Mouse (Mus musculus) liver, embryonic 16.5 days (tissue): ENCODE measurements around the gene Tapt1. TPM values are rescaled to one million over a fixed set of nuclear protein-coding genes. Genes with fewer than 3 reads are reported as not detected.
"Not testable (repeated sequence)": the region's sequence is repeated elsewhere in the genome, so short reads cannot be mapped to it uniquely, and the experiment has no call there.

Experiments used
- ATAC-seq: fragments of 200-750 bp; cut with Nextera tagmentation; 2 replicates; pipeline ENCODE4 v1.8.0; 2017; ENCODE audit warnings: low read depth, mild to moderate bottlenecking, moderate number of reproducible peaks, moderate library complexity
- H3K27ac ChIP-seq: fragments of 300-500 bp; sonication (generic); 2 replicates; pipeline ENCODE4 v1.5.1; 2014; ENCODE audit warnings: mild to moderate bottlenecking, low read length
- H3K27me3 ChIP-seq: fragments of 300-500 bp; sonication (generic); 2 replicates; pipeline ENCODE4 v1.6.1; 2014; ENCODE audit warnings: low read depth, low read length, mixed read lengths; ENCODE audit not compliant: control insufficient read depth, insufficient read depth
- H3K36me3 ChIP-seq: fragments of 300-500 bp; sonication (generic); 2 replicates; pipeline ENCODE4 v1.6.1; 2014; ENCODE audit warnings: mild to moderate bottlenecking; ENCODE audit not compliant: control insufficient read depth, insufficient read depth
- H3K4me1 ChIP-seq: fragments of 300-500 bp; sonication (generic); 2 replicates; pipeline ENCODE4 v1.6.1; 2014; ENCODE audit warnings: low read depth, low read length, mixed read lengths; ENCODE audit not compliant: control insufficient read depth
- H3K4me2 ChIP-seq: fragments of 300-500 bp; sonication (generic); 2 replicates; pipeline ENCODE4 v1.6.1; 2014; ENCODE audit warnings: low read depth, low read length, mixed read lengths
- H3K4me3 ChIP-seq: fragments of 300-500 bp; sonication (generic); 2 replicates; pipeline ENCODE4 v1.5.1; 2014; ENCODE audit warnings: low read depth, mild to moderate bottlenecking, low read length
- H3K9ac ChIP-seq: fragments of 300-500 bp; sonication (generic); 2 replicates; pipeline ENCODE4 v1.6.1; 2014; ENCODE audit warnings: low read depth, low read length
- H3K9me3 ChIP-seq: fragments of 300-500 bp; sonication (generic); replicated peaks from 2 replicates; pipeline ENCODE4 v1.6.1; 2016; ENCODE audit warnings: low read length; ENCODE audit not compliant: control insufficient read depth
- WGBS: fragments of 180-500 bp; shearing (Covaris S2); extraction: QIAGEN DNeasy Blood & Tissue Kit; methylation state at CpG from one replicate; pipeline ENCODE4 v1.1.7; 2014; ENCODE audit not compliant: insufficient replicate concordance; 5-methylcytosine and 5-hydroxymethylcytosine counted together
- polyA plus RNA-seq: library from polyadenylated mRNA; unstranded; fragments of >200 nt; fragmentation: Nextera tagmentation; extraction: Ambion mirVana; gene quantifications from 2 replicates; pipeline ENCODE4 v1.2.1, GENCODE M21; 2015

Gene Tapt1
- polyA plus RNA-seq, result 30.8 and 32.3 TPM in 2 replicates

- Histone ChIP-seq H3K27ac (peak within 1 kb of the TSS; percentile 85), H3K9me3 (no peaks in the 10 kb centered on the region), H3K36me3 (no peaks in the 10 kb centered on the region), H3K4me1 (peaks cover 31% of the 10 kb centered on the region), H3K4me2 (peak within 1 kb of the TSS; percentile 85), H3K27me3 (no peaks in the 10 kb centered on the region), H3K9ac (peak within 1 kb of the TSS; percentile 98), H3K4me3 (peak within 1 kb of the TSS; percentile 96)
- ATAC-seq, result peak; percentile 93
- under 1% methylated on average over 84 of the region's 121 CpGs for WGBS
These were observed at the start of gene Tapt1 for GRCm38 (mm10) chr5:44226521-44227461. TSS of gene Tapt1 (minus strand) at chr5:44226626.

- WGBS, result 54% methylated on average over 4 of the region's 4 CpGs
- no peak for ATAC-seq
- H3K27me3 ChIP-seq, result no peaks in the 10 kb centered on the region
These were observed 45.1 kb upstream of the Tapt1 start for GRCm38 (mm10) chr5:44271564-44271963.

GRCm38 (mm10) chr5:44268524-44268923 is 42.1 kb upstream of the Tapt1 start:
- H3K27ac ChIP-seq, H3K36me3 ChIP-seq, H3K4me3 ChIP-seq, H3K9me3 ChIP-seq, H3K27me3 ChIP-seq, H3K4me1 ChIP-seq, H3K4me2 ChIP-seq, ATAC-seq, H3K9ac ChIP-seq: not testable (repeated sequence)
- WGBS, result 40% methylated on average over 2 of the region's 3 CpGs

More at GRCm38 (mm10) chr5:44271564-44271963, 45.1 kb upstream of the Tapt1 start:
- Histone ChIP-seq H3K27ac (no peak overlapping the region), H3K9ac (no peak overlapping the region), H3K36me3 (no peaks in the 10 kb centered on the region), H3K9me3 (no peaks in the 10 kb centered on the region), H3K4me2 (no peak overlapping the region), H3K4me3 (no peak overlapping the region), H3K4me1 (no peaks in the 10 kb centered on the region)

- H3K9me3 ChIP-seq, result no peaks in the 10 kb centered on the region
- no peak overlapping the region for H3K4me3 ChIP-seq
- no peak overlapping the region for H3K27ac ChIP-seq
- WGBS, result 69% methylated on average over 4 of the region's 5 CpGs
- no peaks in the 10 kb centered on the region; the same call in 1 of the 2 replicates for H3K4me1 ChIP-seq
- H3K36me3 ChIP-seq, result no peaks in the 10 kb centered on the region
- H3K9ac ChIP-seq, result no peak overlapping the region
- H3K27me3 ChIP-seq, result no peaks in the 10 kb centered on the region
- H3K4me2 ChIP-seq, result no peak overlapping the region
- ATAC-seq, result no peak
These were observed 35.3 kb upstream of the Tapt1 start for GRCm38 (mm10) chr5:44261691-44262090.

- H3K27me3 ChIP-seq, result no peaks in the 10 kb centered on the region
- H3K4me3 ChIP-seq, result no peak overlapping the region
- H3K27ac ChIP-seq, result no peak overlapping the region
- WGBS, result 43% methylated on average over 3 of the region's 3 CpGs
- peak; percentile 78 for ATAC-seq
- H3K9ac ChIP-seq, result no peak overlapping the region
- H3K4me2 ChIP-seq, result no peak overlapping the region
- no peaks in the 10 kb centered on the region; the same call in 1 of the 2 replicates for H3K4me1 ChIP-seq
- H3K36me3 ChIP-seq, result no peaks in the 10 kb centered on the region
- H3K9me3 ChIP-seq, result no peaks in the 10 kb centered on the region
These were observed 34.7 kb upstream of the Tapt1 start for GRCm38 (mm10) chr5:44261172-44261571.

GRCm38 (mm10) chr5:44259678-44260077 is 33.3 kb upstream of the Tapt1 start:
- Histone ChIP-seq H3K9ac (no peak overlapping the region), H3K4me3 (no peak overlapping the region), H3K27ac (no peak overlapping the region), H3K4me2 (no peak overlapping the region), H3K9me3 (no peaks in the 10 kb centered on the region), H3K27me3 (no peaks in the 10 kb centered on the region), H3K36me3 (no peaks in the 10 kb centered on the region), H3K4me1 (no peaks in the 10 kb centered on the region; the same call in 1 of the 2 replicates)
- WGBS, result 57% methylated on average over 3 of the region's 3 CpGs
- no peak for ATAC-seq

GRCm38 (mm10) chr5:44258163-44258562 is 31.7 kb upstream of the Tapt1 start:
- Histone ChIP-seq H3K9ac (no peak overlapping the region), H3K9me3 (no peaks in the 10 kb centered on the region), H3K27ac (no peak overlapping the region), H3K27me3 (no peaks in the 10 kb centered on the region), H3K4me1 (no peaks in the 10 kb centered on the region; the same call in 1 of the 2 replicates), H3K4me3 (no peak overlapping the region), H3K36me3 (no peaks in the 10 kb centered on the region), H3K4me2 (no peak overlapping the region)
- ATAC-seq, result no peak
- WGBS, result 40% methylated on average over 1 of the region's 1 CpGs

- no peaks in the 10 kb centered on the region; the same call in 1 of the 2 replicates for H3K4me1 ChIP-seq
- WGBS, result 65% methylated on average over 4 of the region's 4 CpGs
- no peak overlapping the region for H3K4me3 ChIP-seq
- ATAC-seq, result no peak
- no peak overlapping the region for H3K9ac ChIP-seq
- no peaks in the 10 kb centered on the region for H3K27me3 ChIP-seq
- no peaks in the 10 kb centered on the region for H3K9me3 ChIP-seq
- H3K4me2 ChIP-seq, result no peak overlapping the region
- no peak overlapping the region for H3K27ac ChIP-seq
- no peaks in the 10 kb centered on the region for H3K36me3 ChIP-seq
These were observed 31.0 kb upstream of the Tapt1 start for GRCm38 (mm10) chr5:44257401-44257800.

- H3K36me3 ChIP-seq, result no peaks in the 10 kb centered on the region
- 63% methylated on average over 3 of the region's 3 CpGs for WGBS
- no peaks in the 10 kb centered on the region for H3K9me3 ChIP-seq
- H3K4me2 ChIP-seq, result no peak overlapping the region
- H3K27me3 ChIP-seq, result no peaks in the 10 kb centered on the region
- no peaks in the 10 kb centered on the region; the same call in 1 of the 2 replicates for H3K4me1 ChIP-seq
- ATAC-seq, result no peak
- H3K4me3 ChIP-seq, result no peak overlapping the region
- H3K9ac ChIP-seq, result no peak overlapping the region
- no peak overlapping the region for H3K27ac ChIP-seq
These were observed 30.1 kb upstream of the Tapt1 start for GRCm38 (mm10) chr5:44256512-44256911.
